Mouse (Mus musculus) kidney, embryonic 14.5 days (tissue): ENCODE data around the gene Rimbp3. TPM values are rescaled to one million over a fixed set of nuclear protein-coding genes. Genes with fewer than 3 reads are reported as not detected.

ENCODE experiments used
- ATAC-seq: fragments of 200-750 bp; cut with Nextera tagmentation; 2 replicates; pipeline ENCODE4 v1.8.0; 2017; ENCODE audit warnings: moderate number of reproducible peaks, mild to moderate bottlenecking, moderate TSS enrichment, moderate library complexity; ENCODE audit not compliant: low FRiP score, low TSS enrichment
- H3K27ac ChIP-seq: fragments of 300-500 bp; sonication (generic); 2 replicates; pipeline ENCODE4 v1.5.1; 2014; ENCODE audit warnings: low read depth, mild to moderate bottlenecking, low read length, moderate library complexity, mixed read lengths
- H3K27me3 ChIP-seq: fragments of 300-500 bp; sonication (generic); 2 replicates; pipeline ENCODE4 v1.6.1; 2014; ENCODE audit warnings: mild to moderate bottlenecking, low read length; ENCODE audit not compliant: control insufficient read depth, insufficient read depth
- H3K36me3 ChIP-seq: fragments of 300-500 bp; sonication (generic); 2 replicates; pipeline ENCODE4 v1.6.1; 2014; ENCODE audit warnings: low read length, mixed read lengths; ENCODE audit not compliant: control insufficient read depth, insufficient read depth
- H3K4me1 ChIP-seq: fragments of 300-500 bp; sonication (generic); 2 replicates; pipeline ENCODE4 v1.6.1; 2014; ENCODE audit warnings: low read length, mixed read lengths; ENCODE audit not compliant: control insufficient read depth, insufficient read depth
- H3K4me2 ChIP-seq: fragments of 300-500 bp; sonication (generic); replicated peaks from 2 replicates; pipeline ENCODE4 v1.6.1; 2014; ENCODE audit warnings: low read depth, mild to moderate bottlenecking, low read length
- H3K4me3 ChIP-seq: fragments of 300-500 bp; sonication (generic); 2 replicates; pipeline ENCODE4 v1.5.1; 2014; ENCODE audit warnings: mild to moderate bottlenecking, low read length
- H3K9ac ChIP-seq: fragments of 300-500 bp; sonication (generic); 2 replicates; pipeline ENCODE4 v1.6.1; 2014; ENCODE audit warnings: low read depth, mild to moderate bottlenecking, low read length, moderate library complexity
- H3K9me3 ChIP-seq: fragments of 300-500 bp; sonication (generic); 2 replicates; pipeline ENCODE4 v1.6.1; 2016; ENCODE audit warnings: low read length; ENCODE audit not compliant: control insufficient read depth
- WGBS: fragments of 180-500 bp; shearing (Covaris S2); extraction: QIAGEN DNeasy Blood & Tissue Kit; methylation state at CpG from one replicate; pipeline ENCODE4 v1.1.7; 2014; 5-methylcytosine and 5-hydroxymethylcytosine counted together
- polyA plus RNA-seq: library from polyadenylated mRNA; unstranded; fragments of >200 nt; fragmentation: Nextera tagmentation; extraction: Ambion mirVana; gene quantifications from 2 replicates; pipeline ENCODE4 v1.2.1, GENCODE M21; 2014

Rimbp3 gene
- polyA plus RNA-seq, 1 experiment from 2014 or later = 0.27 TPM

DNA sequence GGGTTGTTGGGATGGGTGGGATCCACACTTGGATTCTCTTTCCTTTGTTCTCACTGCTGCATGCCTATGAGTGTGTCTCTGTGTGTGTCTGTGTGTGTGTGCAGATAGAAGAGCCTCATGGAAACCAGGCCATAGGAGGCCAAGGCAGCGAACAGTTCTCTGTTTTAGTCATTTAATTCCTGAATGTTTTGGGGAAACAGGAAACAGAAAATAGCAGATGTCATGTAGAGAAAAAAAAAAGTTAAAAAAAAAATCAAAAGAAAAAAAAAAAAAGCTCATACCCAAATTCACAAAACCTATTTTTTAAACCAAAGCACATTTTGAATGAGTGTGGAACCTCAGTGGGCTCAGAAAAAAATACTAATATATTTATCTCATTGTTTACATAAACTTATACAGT lies 52.9 kb downstream of the Rimbp3 start:
- ATAC-seq = no peak
- Histone ChIP-seq H3K9ac (no peak overlapping the region), H3K4me1 (no peaks in the 10 kb centered on the region), H3K4me2 (no peak overlapping the region), H3K27ac (no peak overlapping the region), H3K4me3 (no peak overlapping the region), H3K36me3 (peaks cover 36% of the 10 kb centered on the region), H3K9me3 (no peaks in the 10 kb centered on the region), H3K27me3 (no peaks in the 10 kb centered on the region)
- 91% methylated on average over 1 of the region's 1 CpGs for WGBS

Other genes with a start within 250 kb of the Rimbp3 start
- gene Mapk1, start 225.2 kb upstream of the Rimbp3 start, polyA plus RNA-seq = 197 and 210 TPM in 2 replicates
- gene Ypel1, start 138.9 kb upstream of the Rimbp3 start, polyA plus RNA-seq = 50.1 and 54.5 TPM in 2 replicates
- 131 and 142 TPM in 2 replicates for gene Ppil2, start 97.3 kb upstream of the Rimbp3 start, polyA plus RNA-seq
- 64.3 and 72.8 TPM in 2 replicates for gene 2610318N02Rik, start 83.4 kb upstream of the Rimbp3 start, polyA plus RNA-seq
- gene Sdf2l1, start 76.2 kb upstream of the Rimbp3 start, polyA plus RNA-seq = 55.3 and 66.5 TPM in 2 replicates
- gene Ydjc, start 64.0 kb upstream of the Rimbp3 start, polyA plus RNA-seq = 9.1 and 11.9 TPM in 2 replicates
- gene Ccdc116, start 61.4 kb upstream of the Rimbp3 start, polyA plus RNA-seq = 0.54 and 0.91 TPM in 2 replicates
- gene Ube2l3, start 6.0 kb upstream of the Rimbp3 start, polyA plus RNA-seq = 376 and 405 TPM in 2 replicates
- gene Hic2, start 25.0 kb downstream of the Rimbp3 start, polyA plus RNA-seq = 4.0 and 4.3 TPM in 2 replicates
- 10.2 and 11.1 TPM in 2 replicates for gene Tmem191c, start 67.5 kb downstream of the Rimbp3 start, polyA plus RNA-seq
- gene Serpind1, start 122.8 kb downstream of the Rimbp3 start, polyA plus RNA-seq = 0.14 and 0.16 TPM in 2 replicates
- 6.6 and 7.1 TPM in 2 replicates for gene Snap29, start 197.4 kb downstream of the Rimbp3 start, polyA plus RNA-seq
- 32.6 and 41.1 TPM in 2 replicates for gene Pi4ka, start 197.7 kb downstream of the Rimbp3 start, polyA plus RNA-seq
- gene Crkl, start 243.4 kb downstream of the Rimbp3 start, polyA plus RNA-seq = 59.6 and 77.9 TPM in 2 replicates